Mouse (Mus musculus): ENCODE measurements around the gene B4galnt2.

- TF ChIP-seq HCFC1 (IDR thresholded peaks at IDR 0.05; ENCODE audit: borderline replicate concordance, insufficient read depth, low read length) (no peak), ZC3H11A (IDR thresholded peaks at IDR 0.05; ENCODE audit: borderline replicate concordance, low read depth, low read length) (no peak), ZNF384 (IDR thresholded peaks at IDR 0.05; ENCODE audit: low read depth, low read length) (no peak), MAFK (IDR thresholded peaks at IDR 0.05; ENCODE audit: insufficient read depth, low read depth, low read length) (no peak)
Observed at GRCm38 (mm10) chr11:95837059-95837458, 77.6 kb downstream of the B4galnt2 start, which contains the start of gene Gngt2.

Data from ES-E14 (cell line).